Mouse (Mus musculus) gastrocnemius, adult 2 months (tissue): ENCODE data around the gene Spen. TPM values are rescaled to one million over a fixed set of nuclear protein-coding genes. Genes with fewer than 3 reads are reported as not detected.

ENCODE experiments used
- DNase-seq: peaks from one replicate; pipeline ENCODE4 v3.0.0; 2022
- H3K27ac ChIP-seq: fragments of 200-600 bp; 2 replicates; pipeline ENCODE4 v1.8.1; 2022; ENCODE audit warnings: mild to moderate bottlenecking
- H3K4me3 ChIP-seq: fragments of 200-600 bp; 2 replicates; pipeline ENCODE4 v1.8.1; 2022; ENCODE audit warnings: mild to moderate bottlenecking, moderate library complexity
- CTCF ChIP-seq: fragments of 200-600 bp; IDR thresholded peaks from 2 replicates; pipeline ENCODE4 v1.8.1; 2022; ENCODE audit warnings: antibody characterized with exemption, mild to moderate bottlenecking, moderate library complexity
- intact Hi-C: fragments of 180-260 bp; cut with DNase I; formaldehyde crosslinking; loops from one replicate; pipeline ENCODE4 v1.15.1; 2025
- total RNA-seq, 2 experiments: library from RNA; stranded (reverse); gene quantifications; 2 replicates each; pipeline ENCODE4 v1.2.3; 2021

The Spen gene
- total RNA-seq, 2 experiments from 2014 or later, result 23.3 to 25.1 TPM

GRCm38 (mm10) chr4:141506893-141507292, 31.5 kb downstream of the Spen start:
- intact Hi-C loops, result loop anchor here (5.0 kb wide), 1 partner anchor 75 kb away; no protein-coding TSS in a partner anchor
- no peak overlapping the region; the same call in 1 of the 2 replicates for H3K4me3 ChIP-seq
- TF ChIP-seq CTCF, result peak; percentile 66
- peak overlapping the region; percentile 80 for H3K27ac ChIP-seq
- DNase-seq, result peak; percentile 68

- peak; percentile 10; the same call in 1 of the 2 replicates for TF ChIP-seq CTCF
- peak overlapping the region; percentile 80 for H3K27ac ChIP-seq
- intact Hi-C loops, result loop anchor here (5.0 kb wide), 1 partner anchor 74 kb away; no protein-coding TSS in a partner anchor
- peak overlapping the region; percentile 46 for H3K4me3 ChIP-seq
- DNase-seq, result peak; percentile 79
Observed at GRCm38 (mm10) chr4:141506352-141506751, 32.0 kb downstream of the Spen start.

GRCm38 (mm10) chr4:141505810-141506209, 32.6 kb downstream of the Spen start:
- DNase-seq, result no peak
- Histone ChIP-seq H3K4me3 (no peak overlapping the region), H3K27ac (peak overlapping the region; percentile 80; the same call in 1 of the 2 replicates)
- no peak for TF ChIP-seq CTCF
- intact Hi-C loops, result loop anchor here (5.0 kb wide), 1 partner anchor 74 kb away; no protein-coding TSS in a partner anchor

- no peak for DNase-seq
- H3K27ac ChIP-seq, result peak overlapping the region; percentile 39
- TF ChIP-seq CTCF, result no peak
- intact Hi-C loops, result loop anchor here (5.0 kb wide), 2 partner anchors 33 to 53 kb away; partner anchors contain the start of gene Spen
- H3K4me3 ChIP-seq, result no peak overlapping the region
Observed at GRCm38 (mm10) chr4:141504471-141504870, 33.9 kb downstream of the Spen start.

- Histone ChIP-seq H3K27ac (peak overlapping the region; percentile 46; the same call in 1 of the 2 replicates), H3K4me3 (no peak overlapping the region)
- TF ChIP-seq CTCF, result no peak
- intact Hi-C loops, result loop anchor here (5.0 kb wide), 2 partner anchors 35 to 55 kb away; partner anchors contain the start of gene Spen
- DNase-seq, result no peak
Observed at GRCm38 (mm10) chr4:141502723-141503122, 35.7 kb downstream of the Spen start.

GRCm38 (mm10) chr4:141501058-141501457, 37.3 kb downstream of the Spen start:
- intact Hi-C loops, result loop anchor here (5.0 kb wide), 2 partner anchors 36 to 56 kb away; partner anchors contain the start of gene Spen
- peak overlapping the region; percentile 84 for H3K27ac ChIP-seq
- no peak for DNase-seq
- no peak for TF ChIP-seq CTCF
- peak overlapping the region; percentile 2; the same call in 1 of the 2 replicates for H3K4me3 ChIP-seq

GRCm38 (mm10) chr4:141500637-141501036, 37.8 kb downstream of the Spen start:
- no peak for DNase-seq
- Histone ChIP-seq H3K27ac (peak overlapping the region; percentile 84), H3K4me3 (peak overlapping the region; percentile 2; the same call in 1 of the 2 replicates)
- intact Hi-C loops, result loop anchor here (5.0 kb wide), 2 partner anchors 37 to 57 kb away; partner anchors contain the start of gene Spen
- TF ChIP-seq CTCF, result no peak

- no peak for DNase-seq
- intact Hi-C loops, result no loop called here
- no peak overlapping the region for H3K27ac ChIP-seq
Observed at GRCm38 (mm10) chr4:141488670-141489069, 49.7 kb downstream of the Spen start.

GRCm38 (mm10) chr4:141487581-141487980, 50.8 kb downstream of the Spen start:
- H3K27ac ChIP-seq, result no peak overlapping the region
- TF ChIP-seq CTCF, result no peak
- DNase-seq, result no peak
- no peak overlapping the region for H3K4me3 ChIP-seq
- intact Hi-C loops, result no loop called here

More at GRCm38 (mm10) chr4:141488670-141489069, 49.7 kb downstream of the Spen start:
- H3K4me3 ChIP-seq, result no peak overlapping the region
- TF ChIP-seq CTCF, result peak; percentile 63

GRCm38 (mm10) chr4:141484071-141484470, 54.3 kb downstream of the Spen start:
- Histone ChIP-seq H3K27ac (no peak overlapping the region), H3K4me3 (no peak overlapping the region)
- DNase-seq, result no peak
- TF ChIP-seq CTCF, result no peak
- intact Hi-C loops, result no loop called here

GRCm38 (mm10) chr4:141479411-141479810, 59.0 kb downstream of the Spen start:
- no peak overlapping the region for H3K4me3 ChIP-seq
- TF ChIP-seq CTCF, result no peak; the same call in 1 of the 2 replicates
- intact Hi-C loops, result no loop called here
- no peak overlapping the region for H3K27ac ChIP-seq
- no peak for DNase-seq

- DNase-seq, result no peak
- intact Hi-C loops, result no loop called here
- Histone ChIP-seq H3K4me3 (no peak overlapping the region), H3K27ac (peak overlapping the region; percentile 80)
- no peak for TF ChIP-seq CTCF
Observed at GRCm38 (mm10) chr4:141478794-141479193, 59.6 kb downstream of the Spen start.

GRCm38 (mm10) chr4:141478225-141478624, 60.2 kb downstream of the Spen start:
- TF ChIP-seq CTCF, result no peak
- peak overlapping the region; percentile 36 for H3K4me3 ChIP-seq
- H3K27ac ChIP-seq, result peak overlapping the region; percentile 80
- DNase-seq, result no peak
- intact Hi-C loops, result no loop called here

- DNase-seq, result peak; percentile 70
- peak overlapping the region; percentile 36 for H3K4me3 ChIP-seq
- peak overlapping the region; percentile 80 for H3K27ac ChIP-seq
- TF ChIP-seq CTCF, result no peak
- intact Hi-C loops, result no loop called here
Observed at GRCm38 (mm10) chr4:141477681-141478102, 60.7 kb downstream of the Spen start.
